Mouse (Mus musculus) CH12.LX (cell line): ENCODE measurements at regions not wholly inside any gene's neighbourhood (a gene's known extent, or its start where the extent isn't known, plus 50 kb on each side); places are given as distances from the start of the nearest gene placed in this dataset.
A peak's percentile ranks its signal among the peaks of the same experiment; 100 is the strongest.

Experiments used
- DNase-seq: peaks from one replicate; pipeline ENCODE4 v3.0.0-alpha.2; 2013; ENCODE audit errors: extremely low read depth
- H3K27ac ChIP-seq: 2 replicates; pipeline ENCODE4 v1.5.1; 2012; ENCODE audit warnings: low read depth, mild to moderate bottlenecking, control low read depth, moderate library complexity; ENCODE audit not compliant: insufficient read depth
- H3K27me3 ChIP-seq: replicated peaks from 2 replicates; pipeline ENCODE3; 2012; ENCODE audit warnings: inconsistent platforms
- H3K36me3 ChIP-seq, 2 experiments: replicated peaks in 1 of 2; 2 replicates each; pipeline versions ENCODE3 to v1.6.1; 2012; ENCODE audit warnings: inconsistent platforms in 1 of 2, low read length in 1 of 2, mild to moderate bottlenecking in 1 of 2, mixed read lengths in 1 of 2, moderate library complexity in 1 of 2; ENCODE audit not compliant: control insufficient read depth in 1 of 2, insufficient read depth in 1 of 2
- H3K4me1 ChIP-seq, 2 experiments: 2 replicates each; pipeline ENCODE4 v1.6.1; 2012; ENCODE audit warnings: inconsistent platforms in 1 of 2, moderate library complexity in 1 of 2; ENCODE audit not compliant: insufficient read depth in 2 of 2, control insufficient read depth in 1 of 2
- H3K4me2 ChIP-seq: 2 replicates; pipeline ENCODE4 v1.6.1; 2012; ENCODE audit warnings: low read depth, mild to moderate bottlenecking, control low read depth; ENCODE audit not compliant: poor library complexity, insufficient read depth, severe bottlenecking
- H3K4me3 ChIP-seq, 3 experiments: fragments of 150-350 bp in 1 of 3; sonication (generic) in 1 of 3; replicated peaks in 1 of 3; 2 replicates each; pipeline versions ENCODE3 to v1.5.1; 2011 to 2012; ENCODE audit warnings: low read depth in 2 of 3, low read length in 2 of 3, mild to moderate bottlenecking in 2 of 3, moderate library complexity in 2 of 3, control low read depth in 1 of 3, improper control_type of control experiment in 1 of 3, inconsistent platforms in 1 of 3, mixed read lengths in 1 of 3; ENCODE audit not compliant: poor library complexity in 1 of 3
- H3K79me2 ChIP-seq: replicated peaks from 2 replicates; pipeline ENCODE4 v1.6.1; 2012; ENCODE audit warnings: mild to moderate bottlenecking, moderate library complexity; ENCODE audit not compliant: control insufficient read depth, poor library complexity, insufficient read depth, severe bottlenecking; ENCODE audit errors: extremely low read depth
- H3K9ac ChIP-seq: 2 replicates; pipeline ENCODE4 v1.6.1; 2012; ENCODE audit warnings: low read depth, mild to moderate bottlenecking, control low read depth, moderate library complexity; ENCODE audit not compliant: insufficient read depth
- H3K9me3 ChIP-seq: replicated peaks from 2 replicates; pipeline ENCODE3; 2012; ENCODE audit warnings: low read length, inconsistent platforms, mixed read lengths
- CHD1 ChIP-seq: IDR thresholded peaks from 2 replicates; pipeline ENCODE4 v1.6.1; 2012; ENCODE audit warnings: low read depth, low read length, improper control_type of control experiment, inconsistent platforms
- CTCF ChIP-seq, 2 experiments: IDR thresholded peaks in 1 of 2; conservative IDR thresholded peaks in 1 of 2; 2 replicates each; pipeline ENCODE4 v1.5.1; 2011 to 2012; ENCODE audit warnings: low read depth in 2 of 2, low read length in 2 of 2, improper control_type of control experiment in 1 of 2, inconsistent platforms in 1 of 2, mild to moderate bottlenecking in 1 of 2, moderate library complexity in 1 of 2
- HCFC1 ChIP-seq: IDR thresholded peaks from 2 replicates; pipeline ENCODE4 v1.6.1; 2012; ENCODE audit warnings: low read depth, mild to moderate bottlenecking, inconsistent platforms, low read length, improper control_type of control experiment
- IRF4 ChIP-seq: IDR thresholded peaks from 2 replicates; pipeline ENCODE4 v1.6.1; 2014; ENCODE audit warnings: low read depth, mild to moderate bottlenecking, inconsistent platforms, low read length, improper control_type of control experiment
- JUND ChIP-seq: conservative IDR thresholded peaks from 2 replicates; pipeline ENCODE4 v1.6.1; 2011; ENCODE audit warnings: low read depth, low read length, improper control_type of control experiment
- KAT2A ChIP-seq: IDR thresholded peaks from 2 replicates; pipeline ENCODE4 v1.6.1; 2012; ENCODE audit warnings: low read length, improper control_type of control experiment, inconsistent platforms; ENCODE audit not compliant: insufficient replicate concordance
- MAX ChIP-seq: IDR thresholded peaks from 2 replicates; pipeline ENCODE4 v1.6.1; 2011; ENCODE audit warnings: low read length, improper control_type of control experiment
- MAZ ChIP-seq: IDR thresholded peaks from 2 replicates; pipeline ENCODE4 v1.6.1; 2012; ENCODE audit warnings: low read depth, mild to moderate bottlenecking, inconsistent platforms, low read length, improper control_type of control experiment, moderate library complexity
- MEF2A ChIP-seq: IDR thresholded peaks from 2 replicates; pipeline ENCODE4 v1.6.1; 2014; ENCODE audit warnings: low read depth, mild to moderate bottlenecking, inconsistent platforms, low read length, improper control_type of control experiment, borderline replicate concordance
- MXI1 ChIP-seq: IDR thresholded peaks from 2 replicates; pipeline ENCODE4 v1.6.1; 2011; ENCODE audit warnings: mild to moderate bottlenecking, low read depth, low read length, improper control_type of control experiment
- MYC ChIP-seq: IDR thresholded peaks from 2 replicates; pipeline ENCODE4 v1.6.1; 2011; ENCODE audit warnings: low read depth, mild to moderate bottlenecking, improper control_type of control experiment, low read length
- PAX5 ChIP-seq: IDR thresholded peaks from 2 replicates; pipeline ENCODE4 v1.6.1; 2012; ENCODE audit warnings: low read length, inconsistent platforms, mixed read lengths
- POLR2AphosphoS2 ChIP-seq: IDR thresholded peaks from 2 replicates; pipeline ENCODE4 v1.6.1; 2011; ENCODE audit warnings: low read depth, low read length, improper control_type of control experiment
- RAD21 ChIP-seq: IDR thresholded peaks from 2 replicates; pipeline ENCODE4 v1.6.1; 2011; ENCODE audit warnings: low read depth, mild to moderate bottlenecking, low read length, improper control_type of control experiment, moderate library complexity
- SMC3 ChIP-seq: IDR thresholded peaks from 2 replicates; pipeline ENCODE4 v1.6.1; 2011; ENCODE audit warnings: low read depth, low read length, improper control_type of control experiment
- TCF12 ChIP-seq: IDR thresholded peaks from 2 replicates; pipeline ENCODE4 v1.6.1; 2014; ENCODE audit warnings: low read depth, mild to moderate bottlenecking, inconsistent platforms, low read length, improper control_type of control experiment
- UBTF ChIP-seq: IDR thresholded peaks from 2 replicates; pipeline ENCODE4 v1.6.1; 2012; ENCODE audit warnings: low read depth, mild to moderate bottlenecking, inconsistent platforms, low read length, improper control_type of control experiment, moderate library complexity
- ZC3H11A ChIP-seq: IDR thresholded peaks from 2 replicates; pipeline ENCODE4 v1.6.1; 2012; ENCODE audit warnings: low read depth, mild to moderate bottlenecking, inconsistent platforms, low read length, improper control_type of control experiment
- ZKSCAN1 ChIP-seq: IDR thresholded peaks from 2 replicates; pipeline ENCODE4 v1.6.1; 2012; ENCODE audit warnings: low read depth, inconsistent platforms, low read length, improper control_type of control experiment, borderline replicate concordance
- ZMIZ1 ChIP-seq: IDR thresholded peaks from 2 replicates; pipeline ENCODE4 v1.6.1; 2012; ENCODE audit warnings: low read depth, mild to moderate bottlenecking, inconsistent platforms, low read length, improper control_type of control experiment
- dilution Hi-C: fragments of 300-500 bp; cut with MboI; formaldehyde crosslinking; loops from 2 replicates; pipeline ENCODE4 v1.14.3; 2020; ENCODE audit warnings: low sequenced_read_pairs; ENCODE audit not compliant: extremely low pct_unique_long_range_greater_than_20kb, extremely low pct_ligation_motif_present
- in situ Hi-C: fragments of 300-500 bp; cut with MboI; formaldehyde crosslinking; loops from 3 replicates; pipeline ENCODE4 v1.14.3; 2019; ENCODE audit warnings: low sequenced_read_pairs, low pct_ligation_motif_present, low pct_unique_long_range_greater_than_20kb, mixed read lengths

DNA sequence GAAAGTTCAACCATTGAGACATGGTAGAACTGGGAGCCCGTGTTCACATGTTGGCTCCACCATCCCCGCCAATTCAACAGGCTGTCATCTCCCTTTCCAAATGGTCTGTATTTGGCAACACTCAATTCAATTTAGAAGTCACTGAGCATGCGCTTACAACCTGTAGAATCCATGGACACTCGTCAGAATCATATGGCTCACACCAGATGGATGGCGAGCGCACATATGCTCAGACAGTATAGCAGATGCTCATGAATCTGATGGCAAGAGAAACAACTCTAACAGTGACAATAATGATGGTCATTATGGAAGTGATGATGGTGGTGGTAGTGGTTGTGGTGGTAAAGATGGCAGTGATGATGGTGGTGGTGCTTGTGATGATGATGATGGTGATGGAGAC, 148.9 kb upstream of the Zdhhc25 start:
- in situ Hi-C loops = no loop called here
- Histone ChIP-seq H3K27ac (no peak overlapping the region), H3K4me1 (no peaks in the 10 kb centered on the region; a peak in 1 of 4 replicates), H3K4me3 (no peak overlapping the region), H3K9me3 (peaks cover 12% of the 10 kb centered on the region), H3K36me3 (no peaks in the 10 kb centered on the region), H3K27me3 (peaks cover 2% of the 10 kb centered on the region), H3K79me2 (no peaks in the 10 kb centered on the region), H3K9ac (no peak overlapping the region), H3K4me2 (no peak overlapping the region)
- dilution Hi-C loops = no loop called here
- no peak for DNase-seq
- TF ChIP-seq MEF2A (no peak), MXI1 (no peak)

DNA sequence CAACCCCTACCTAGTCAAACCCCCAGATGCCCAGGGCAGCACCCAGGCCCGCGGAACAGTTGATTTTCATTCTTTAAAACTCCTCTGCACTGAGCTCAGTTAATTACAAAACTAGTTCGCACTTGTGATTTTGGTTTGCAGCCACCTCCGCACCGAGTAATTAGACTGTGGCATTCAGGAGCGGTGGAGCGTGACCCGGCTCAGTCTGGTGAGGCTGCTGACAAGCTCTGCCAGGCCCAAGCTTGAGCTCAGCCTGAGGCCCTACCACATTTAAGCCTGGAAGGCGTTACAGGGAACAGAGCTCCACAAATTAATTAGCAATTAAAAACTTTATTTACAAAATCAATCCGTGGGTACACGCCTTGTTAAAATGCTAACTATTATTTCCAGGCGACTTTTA, 132.0 kb upstream of the Zdhhc25 start:
- Histone ChIP-seq H3K9ac (no peak overlapping the region), H3K4me1 (peaks cover 0 to 7% of the 10 kb centered on the region in 2 experiments; a peak in 1 of 4 replicates), H3K9me3 (no peaks in the 10 kb centered on the region), H3K36me3 (no peaks in the 10 kb centered on the region), H3K27me3 (peaks cover 35% of the 10 kb centered on the region), H3K79me2 (no peaks in the 10 kb centered on the region), H3K4me3 (no peak overlapping the region), H3K4me2 (peak overlapping the region; percentile 47), H3K27ac (no peak overlapping the region)
- in situ Hi-C loops = no loop called here
- dilution Hi-C loops = no loop called here
- peak; percentile 42 for DNase-seq
- TF ChIP-seq ZMIZ1 (no peak), ZC3H11A (no peak), RAD21 (no peak), MAZ (no peak), JUND (no peak), POLR2AphosphoS2 (no peak), ZKSCAN1 (no peak), MAX (no peak), KAT2A (no peak), PAX5 (no peak), UBTF (no peak), CHD1 (no peak), MYC (no peak)

DNA sequence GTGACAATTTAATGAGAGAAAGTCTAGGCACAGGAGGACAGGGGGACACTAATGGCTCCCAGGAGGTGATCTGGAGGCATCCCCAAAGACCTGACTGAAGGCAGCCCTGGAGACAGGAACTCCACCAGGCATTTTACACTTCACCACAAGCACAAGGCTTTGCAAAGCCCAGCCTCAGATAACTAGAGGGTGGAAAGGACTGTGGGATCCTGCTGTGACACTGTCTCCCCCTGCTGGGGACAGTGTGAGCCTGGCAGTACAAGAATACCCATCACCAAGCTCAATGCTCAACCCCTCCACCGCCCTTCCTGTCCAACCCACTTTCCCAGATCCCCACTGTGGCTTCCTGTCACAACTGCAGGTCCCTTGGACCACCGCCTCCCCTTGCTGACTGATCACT, 131.3 kb upstream of the Zdhhc25 start:
- H3K4me3 ChIP-seq = no peak overlapping the region
- no peak overlapping the region for H3K9ac ChIP-seq
- no peaks in the 10 kb centered on the region for H3K79me2 ChIP-seq
- H3K4me1 ChIP-seq = peaks cover 0 to 7% of the 10 kb centered on the region in 2 experiments; a peak in 1 of 4 replicates
- DNase-seq = peak; percentile 65
- TF ChIP-seq IRF4 = 0 out of 2 replicates have a peak, but pooled peaks have one; percentile 12
- peak; percentile 80 for TF ChIP-seq SMC3
- no peak for TF ChIP-seq CHD1
- no peak for TF ChIP-seq HCFC1
- no peak for TF ChIP-seq TCF12
- TF ChIP-seq CTCF (conservative IDR thresholded peaks at IDR 0.05 in 1 of 2, IDR thresholded peaks at IDR 0.05 in 1 of 2; ENCODE audit: low read depth in 2 of 2, low read length in 2 of 2) = peak; percentile 62 to 78
- peak; percentile 75 for TF ChIP-seq RAD21
- dilution Hi-C loops = no loop called here
- H3K36me3 ChIP-seq = no peaks in the 10 kb centered on the region
- no peak overlapping the region for H3K27ac ChIP-seq
- H3K9me3 ChIP-seq = no peaks in the 10 kb centered on the region
- peaks cover 28% of the 10 kb centered on the region for H3K27me3 ChIP-seq
- in situ Hi-C loops = no loop called here
- H3K4me2 ChIP-seq = no peak overlapping the region
